Mouse (Mus musculus) kidney, adult 2 months (tissue): ENCODE results near the gene Gjb1.

Source experiments
- CTCF ChIP-seq: fragments of 200-500 bp; conservative IDR thresholded peaks from 2 replicates; pipeline ENCODE4 v1.5.1; 2011; ENCODE audit warnings: low read depth, mild to moderate bottlenecking, control low read depth, low read length, moderate library complexity, mixed read lengths; ENCODE audit not compliant: insufficient read depth, insufficient read length
- POLR2A ChIP-seq: fragments of 200-500 bp; IDR thresholded peaks from one replicate; pipeline ENCODE4 v1.6.1; 2011; ENCODE audit warnings: low read depth, low read length, control low read depth

DNA sequence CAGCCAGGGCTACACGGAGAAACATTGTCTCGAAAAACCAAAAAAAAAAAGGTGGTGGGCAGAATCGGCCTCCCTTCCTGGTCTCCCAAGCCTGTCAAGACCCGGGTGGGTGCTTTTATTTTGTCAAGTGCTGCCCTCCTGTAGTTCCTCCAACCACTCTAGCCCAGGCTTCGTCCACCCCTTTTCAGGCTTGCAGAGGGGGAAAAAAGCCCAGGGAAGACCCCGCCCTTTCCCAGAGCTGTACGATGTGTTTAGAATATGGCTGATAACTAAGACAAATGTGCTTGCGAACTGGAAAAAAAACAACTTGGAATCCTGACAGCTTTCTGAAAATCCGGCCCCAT, 44.2 kb upstream of the Gjb1 start:
- no peak for TF ChIP-seq POLR2A
- TF ChIP-seq CTCF = no peak
